Mouse (Mus musculus) ES-Bruce4 (cell line): ENCODE measurements around the gene Kansl2.

Experiments
- CTCF ChIP-seq: IDR thresholded peaks from one replicate; pipeline ENCODE4 v1.8.1; 2011; ENCODE audit warnings: low read depth, low read length
- EP300 ChIP-seq: IDR thresholded peaks from 2 replicates; pipeline ENCODE4 v1.6.1; 2011; ENCODE audit warnings: low read depth, low read length; ENCODE audit not compliant: insufficient read depth
- POLR2A ChIP-seq: IDR thresholded peaks from one replicate; pipeline ENCODE4 v1.8.1; 2011; ENCODE audit warnings: low read length; ENCODE audit not compliant: insufficient read depth

DNA sequence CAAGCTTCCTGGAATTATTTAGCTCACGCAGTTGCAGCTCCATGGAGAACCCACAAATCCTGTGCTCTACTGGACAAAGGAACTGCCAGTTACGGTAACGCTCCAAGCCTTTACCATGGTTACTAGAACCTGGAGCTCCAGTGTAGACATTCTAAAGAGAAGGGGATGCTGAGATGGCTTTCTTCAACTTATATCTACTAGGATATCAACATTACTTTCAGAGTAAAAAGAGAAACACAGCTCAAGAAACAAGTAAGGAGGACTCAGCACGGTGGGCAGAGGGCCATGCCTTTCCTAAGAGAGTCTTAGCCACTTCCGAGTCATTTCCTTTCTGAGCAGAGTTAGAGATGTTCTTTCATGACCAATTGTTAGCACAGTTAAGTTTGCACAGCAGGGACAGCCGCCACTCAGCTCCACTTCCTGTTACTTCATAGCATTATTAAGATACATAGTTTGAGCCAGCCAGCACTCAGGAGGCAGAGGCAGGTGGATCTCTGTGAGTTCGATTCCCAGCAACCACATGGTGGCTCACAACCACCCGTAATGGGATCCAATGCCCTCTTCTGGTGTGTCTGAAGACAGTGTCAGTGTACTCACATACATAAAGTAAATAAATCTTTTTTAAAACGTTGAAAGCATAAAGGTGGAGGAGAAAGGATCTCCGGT, 36.9 kb upstream of the Kansl2 start, which contains the start of the genes Ccnt1 and 4930415O20Rik:
- no peak for TF ChIP-seq CTCF
- no peak for TF ChIP-seq EP300
- TF ChIP-seq POLR2A = no peak
